Mouse (Mus musculus) gastrocnemius, adult 8-10 months (tissue): ENCODE data around the gene Lrrc59. TPM values are rescaled to one million over a fixed set of nuclear protein-coding genes. Genes with fewer than 3 reads are reported as not detected.

Source experiments
- DNase-seq, 2 experiments: peaks; one replicate each; pipeline ENCODE4 v3.0.0; 2022; ENCODE audit warnings: low spot score in 2 of 2
- total RNA-seq, 4 experiments: library from RNA; stranded (reverse); gene quantifications; 2 replicates each; pipeline ENCODE4 v1.2.4; 2022

Lrrc59 gene
- 10 to 100 TPM; 35.1 to 44.4 (median 36.4) TPM for total RNA-seq

GRCm38 (mm10) chr11:94629199-94629883 lies at the start of gene Lrrc59:
Gene Lrrc59, plus strand, starts transcription at chr11:94629767.
- peak; percentile 86 to 89 for DNase-seq

GRCm38 (mm10) chr11:94580111-94580740 lies 49.3 kb upstream of the Lrrc59 start:
- DNase-seq, result no peak

GRCm38 (mm10) chr11:94585091-94585490 lies 44.5 kb upstream of the Lrrc59 start:
- no peak for DNase-seq

- DNase-seq, result no peak
These were observed 42.1 kb upstream of the Lrrc59 start for GRCm38 (mm10) chr11:94587511-94587910.

- no peak for DNase-seq
These were observed 33.2 kb upstream of the Lrrc59 start for GRCm38 (mm10) chr11:94596311-94596852.

GRCm38 (mm10) chr11:94597319-94597718 lies 32.2 kb upstream of the Lrrc59 start:
- DNase-seq, result peak in 1 of 2 experiments; percentile 12

- no peak for DNase-seq
These were observed 31.0 kb upstream of the Lrrc59 start for GRCm38 (mm10) chr11:94598437-94599120.

- no peak for DNase-seq
These were observed 29.1 kb upstream of the Lrrc59 start for GRCm38 (mm10) chr11:94600447-94600846.

- DNase-seq, result peak; percentile 63 to 74
These were observed 28.0 kb upstream of the Lrrc59 start, which contains the start of gene Acsf2 for GRCm38 (mm10) chr11:94601321-94602281. Gene Acsf2, minus strand, starts transcription at chr11:94601871.

GRCm38 (mm10) chr11:94602356-94602955 lies 27.1 kb upstream of the Lrrc59 start:
- DNase-seq, result no peak

- no peak for DNase-seq
These were observed 18.5 kb upstream of the Lrrc59 start for GRCm38 (mm10) chr11:94610744-94611740.

- DNase-seq, result no peak
These were observed 15.0 kb upstream of the Lrrc59 start for GRCm38 (mm10) chr11:94614603-94615002.

GRCm38 (mm10) chr11:94615494-94615893 lies 14.1 kb upstream of the Lrrc59 start:
- no peak for DNase-seq

- DNase-seq, result no peak
These were observed 11.9 kb upstream of the Lrrc59 start for GRCm38 (mm10) chr11:94617646-94618045.

GRCm38 (mm10) chr11:94620766-94621457 lies 8.7 kb upstream of the Lrrc59 start:
- no peak for DNase-seq

GRCm38 (mm10) chr11:94621458-94621852 lies 8.1 kb upstream of the Lrrc59 start:
- no peak for DNase-seq

GRCm38 (mm10) chr11:94622162-94622561 lies 7.4 kb upstream of the Lrrc59 start:
- DNase-seq, result no peak

- no peak for DNase-seq
These were observed 274 bp downstream of the Lrrc59 start for GRCm38 (mm10) chr11:94629884-94630198.
